Mouse (Mus musculus): ENCODE data around the gene Pwp2.
"Not testable (repeated sequence)": the region's sequence is repeated elsewhere in the genome, so short reads cannot be mapped to it uniquely, and the experiment has no call there.

Pwp2 gene

GRCm38 (mm10) chr10:78184531-78185380 is at the start of gene Pwp2:
Gene Pwp2 (minus strand): TSS chr10:78185149.
- peak; percentile 90 for DNase-seq (ENCODE audit: low spot score)

GRCm38 (mm10) chr10:78233756-78234155 is 48.8 kb upstream of the Pwp2 start:
- DNase-seq (ENCODE audit: low spot score) = no peak

GRCm38 (mm10) chr10:78233161-78233560 is 48.2 kb upstream of the Pwp2 start:
- DNase-seq (ENCODE audit: low spot score) = no peak

GRCm38 (mm10) chr10:78232301-78232980 is 47.5 kb upstream of the Pwp2 start:
- DNase-seq (ENCODE audit: low spot score) = no peak

- DNase-seq (ENCODE audit: low spot score) = no peak
These were observed 43.6 kb upstream of the Pwp2 start for GRCm38 (mm10) chr10:78228560-78228928.

- no peak for DNase-seq (ENCODE audit: low spot score)
These were observed 43.1 kb upstream of the Pwp2 start for GRCm38 (mm10) chr10:78227875-78228559.

GRCm38 (mm10) chr10:78224136-78224535 is 39.2 kb upstream of the Pwp2 start:
- DNase-seq (ENCODE audit: low spot score) = no peak

- no peak for DNase-seq (ENCODE audit: low spot score)
These were observed 38.0 kb upstream of the Pwp2 start for GRCm38 (mm10) chr10:78222908-78223307.

GRCm38 (mm10) chr10:78221315-78221714 is 36.4 kb upstream of the Pwp2 start:
- DNase-seq (ENCODE audit: low spot score) = no peak

GRCm38 (mm10) chr10:78219528-78219927 is 34.6 kb upstream of the Pwp2 start:
- DNase-seq (ENCODE audit: low spot score) = no peak

- DNase-seq (ENCODE audit: low spot score) = no peak
These were observed 33.6 kb upstream of the Pwp2 start for GRCm38 (mm10) chr10:78218576-78218975.

- DNase-seq (ENCODE audit: low spot score) = no peak
These were observed 31.6 kb upstream of the Pwp2 start for GRCm38 (mm10) chr10:78216376-78217083.

GRCm38 (mm10) chr10:78214371-78214770 is 29.4 kb upstream of the Pwp2 start:
- no peak for DNase-seq (ENCODE audit: low spot score)

GRCm38 (mm10) chr10:78211311-78211710 is 26.4 kb upstream of the Pwp2 start:
- no peak for DNase-seq (ENCODE audit: low spot score)

- no peak for DNase-seq (ENCODE audit: low spot score)
These were observed 16.2 kb upstream of the Pwp2 start for GRCm38 (mm10) chr10:78201182-78201581.

GRCm38 (mm10) chr10:78192933-78193332 is 8.0 kb upstream of the Pwp2 start:
- DNase-seq (ENCODE audit: low spot score) = no peak

- DNase-seq (ENCODE audit: low spot score) = not testable (repeated sequence)
These were observed 1.1 kb upstream of the Pwp2 start for GRCm38 (mm10) chr10:78186076-78186475.

- DNase-seq (ENCODE audit: low spot score) = no peak
These were observed 404 bp upstream of the Pwp2 start for GRCm38 (mm10) chr10:78185381-78185725.

GRCm38 (mm10) chr10:78183577-78183976 is 1.4 kb downstream of the Pwp2 start:
- peak; percentile 53 for DNase-seq (ENCODE audit: low spot score)

GRCm38 (mm10) chr10:78182321-78182720 is 2.6 kb downstream of the Pwp2 start:
- DNase-seq (ENCODE audit: low spot score) = no peak

- DNase-seq (ENCODE audit: low spot score) = no peak
These were observed 10.5 kb downstream of the Pwp2 start for GRCm38 (mm10) chr10:78174474-78174873.

GRCm38 (mm10) chr10:78171581-78171980 is 13.4 kb downstream of the Pwp2 start:
- DNase-seq (ENCODE audit: low spot score) = no peak
